Mouse (Mus musculus) skeletal muscle tissue, adult 2 months (tissue): ENCODE measurements around the gene Prr19.

Source experiments
- DNase-seq: peaks from one replicate; pipeline ENCODE4 v3.0.0-alpha.2; 2012; ENCODE audit warnings: low read depth, low spot score

Prr19 gene

DNA sequence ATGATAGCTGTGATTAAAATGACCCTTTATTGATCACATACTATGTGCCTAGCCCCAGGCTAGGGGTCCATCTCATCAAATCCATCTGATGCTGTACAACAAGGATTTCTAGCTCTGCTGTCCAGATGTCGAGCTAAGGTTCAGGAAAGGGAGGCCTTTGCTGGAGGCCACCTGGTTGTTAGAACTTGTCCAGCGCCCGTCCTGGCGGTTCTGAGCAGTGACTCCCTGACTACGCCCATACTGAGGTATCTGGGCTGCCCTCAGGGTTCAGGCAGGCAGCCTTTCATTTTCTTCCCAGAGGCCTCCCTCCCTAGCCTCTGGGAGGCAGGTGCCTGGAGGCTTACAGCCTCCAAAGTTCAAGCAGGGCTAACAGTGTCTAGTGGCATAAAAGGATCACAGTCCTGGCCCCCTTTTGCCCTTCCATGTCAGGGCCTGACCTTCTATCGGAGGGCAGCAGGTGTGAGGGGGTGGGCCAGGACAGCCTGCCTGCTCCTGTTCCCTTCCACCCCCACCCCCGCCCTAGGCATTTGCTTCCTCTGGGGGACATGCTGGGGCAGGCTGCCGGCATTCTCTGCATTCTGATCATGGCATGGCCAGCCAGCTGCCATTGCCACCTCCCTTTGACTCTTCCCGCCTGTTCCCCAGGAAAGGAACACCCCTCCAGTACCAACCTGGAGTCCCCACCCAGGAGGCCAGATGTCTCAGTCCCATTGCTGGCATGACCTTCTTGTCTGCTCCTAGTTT, 25.5 kb upstream of the Prr19 start:
- no peak for DNase-seq

DNA sequence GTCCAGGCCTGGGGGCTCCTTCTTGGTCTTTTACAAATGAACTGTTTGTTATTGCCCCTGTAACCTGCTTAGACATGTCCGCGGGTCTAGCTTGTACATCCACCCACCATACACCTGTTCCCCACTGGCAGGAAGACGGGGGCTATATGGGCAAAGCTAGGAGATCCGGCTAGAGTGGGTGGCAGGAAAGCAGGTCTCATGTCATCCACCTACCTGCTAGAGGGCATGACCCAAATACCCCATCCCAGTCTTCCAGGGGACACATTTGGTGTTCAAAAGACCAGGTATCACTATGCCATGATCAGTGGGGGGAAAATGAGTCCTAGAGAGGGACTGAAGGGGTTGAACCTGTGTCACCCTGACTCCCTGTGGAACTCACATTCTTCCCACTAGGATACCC, 23.8 kb upstream of the Prr19 start:
- DNase-seq, result no peak

GRCm38 (mm10) chr7:25277998-25278340, 23.2 kb upstream of the Prr19 start:
- DNase-seq, result no peak

DNA sequence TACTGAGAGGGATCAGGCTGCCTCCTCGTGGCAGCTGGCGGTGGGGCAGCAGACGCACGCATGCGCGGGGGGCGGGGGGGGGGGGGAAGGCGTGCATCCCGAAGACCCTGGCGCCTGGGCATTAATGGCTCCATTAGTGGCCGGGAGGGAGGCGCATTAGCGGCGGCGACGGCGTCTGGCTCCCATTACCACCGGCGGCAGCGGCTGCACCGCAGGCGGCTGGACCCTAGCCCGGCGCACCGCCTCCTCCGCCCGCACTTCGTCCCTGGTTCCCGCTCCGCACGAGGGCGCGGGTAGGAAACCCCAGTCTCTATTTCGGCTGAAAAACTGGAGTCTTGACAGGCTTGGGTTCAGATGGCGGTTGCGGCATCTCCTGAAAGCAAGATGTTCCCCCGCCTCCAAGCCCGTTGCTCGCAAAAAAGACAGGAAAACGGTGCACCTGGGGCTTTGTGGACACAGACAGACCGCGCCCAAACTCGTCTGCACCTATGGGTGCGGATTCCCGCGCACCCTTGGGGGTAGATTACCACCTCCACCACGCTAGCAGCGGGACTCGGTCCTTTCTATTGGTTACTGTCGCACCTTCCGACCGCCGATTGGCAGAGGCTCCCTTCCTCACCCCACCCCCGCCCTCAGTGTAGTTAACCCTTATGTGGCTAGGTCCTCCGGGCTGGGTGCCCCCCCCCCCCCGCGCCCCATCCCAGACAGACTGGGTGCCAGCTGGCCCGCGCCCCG, 22.7 kb upstream of the Prr19 start:
- peak; percentile 85 for DNase-seq

GRCm38 (mm10) chr7:25279076-25279860, 21.9 kb upstream of the Prr19 start:
- peak; percentile 83 for DNase-seq

- peak; percentile 52 for DNase-seq
Observed at GRCm38 (mm10) chr7:25279861-25280791, 21.1 kb upstream of the Prr19 start.

- DNase-seq, result no peak
Observed at GRCm38 (mm10) chr7:25281166-25281733, 20.0 kb upstream of the Prr19 start.

DNA sequence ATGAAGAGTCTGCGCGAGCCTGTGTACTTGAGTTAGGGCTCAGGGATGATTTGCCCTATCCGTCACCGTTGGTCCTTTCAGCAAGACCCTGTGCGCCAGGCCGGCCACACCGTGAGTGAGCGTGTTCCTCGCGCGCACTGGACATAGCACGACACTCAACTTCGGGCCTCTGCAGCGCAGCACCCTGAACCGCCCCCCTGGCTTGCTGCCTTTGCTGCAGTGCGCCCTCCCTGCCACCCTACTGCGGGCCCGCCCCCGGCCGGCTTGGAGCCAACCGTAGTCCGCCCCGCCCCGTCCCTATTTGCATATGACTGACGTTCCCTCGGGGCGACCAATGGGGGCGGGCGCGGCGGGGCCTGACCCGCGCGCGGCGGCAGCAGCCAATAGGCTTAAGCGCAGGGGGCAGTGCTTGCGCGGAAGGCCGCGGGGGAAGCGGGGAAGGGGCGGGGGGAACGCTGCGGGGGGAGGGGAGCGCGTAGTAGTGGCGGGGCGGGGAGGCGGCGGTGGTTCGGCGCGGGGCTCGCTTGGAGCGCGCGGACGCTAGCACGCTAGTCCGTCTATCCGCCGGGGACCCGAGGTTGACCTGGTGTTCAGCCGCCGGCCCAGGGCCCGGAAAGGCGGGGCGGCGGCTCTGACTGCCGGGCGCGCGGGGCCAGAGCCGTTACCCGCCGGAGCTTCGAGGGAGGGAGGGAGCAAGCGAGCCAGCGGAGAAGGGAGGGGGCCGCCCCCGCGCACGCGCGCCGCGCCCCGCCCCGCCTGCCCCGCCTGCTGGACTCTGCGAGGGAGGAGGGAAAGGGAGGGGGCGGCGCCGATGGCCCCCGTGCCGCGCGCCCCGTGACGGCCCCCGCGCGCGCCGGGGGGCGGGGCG, 19.2 kb upstream of the Prr19 start:
- DNase-seq, result peak; percentile 97

GRCm38 (mm10) chr7:25282731-25283211, 18.4 kb upstream of the Prr19 start:
- DNase-seq, result no peak

- DNase-seq, result no peak
Observed at GRCm38 (mm10) chr7:25283637-25284036, 17.6 kb upstream of the Prr19 start.

DNA sequence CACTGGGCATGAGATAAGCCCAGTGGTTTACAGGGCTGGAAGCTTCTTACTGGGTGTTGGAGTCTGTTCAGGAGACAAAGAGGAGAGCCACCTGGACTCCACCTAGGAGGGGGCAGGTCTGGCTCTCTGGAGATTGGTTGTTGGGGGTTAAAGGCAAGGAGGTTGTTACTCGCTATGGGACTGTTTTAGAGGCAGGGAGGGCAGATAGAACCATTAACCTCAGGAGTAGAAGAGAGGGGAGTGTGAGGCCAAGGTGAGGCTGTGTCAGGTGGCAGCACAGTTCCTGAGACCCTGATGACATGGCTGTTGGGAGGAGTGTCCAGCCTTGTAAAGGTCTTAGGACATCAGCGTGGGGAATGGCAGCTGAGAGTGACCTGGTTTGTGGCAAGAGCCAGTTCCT, 17.0 kb upstream of the Prr19 start:
- no peak for DNase-seq

- DNase-seq, result no peak
Observed at GRCm38 (mm10) chr7:25284766-25285165, 16.4 kb upstream of the Prr19 start.

DNA sequence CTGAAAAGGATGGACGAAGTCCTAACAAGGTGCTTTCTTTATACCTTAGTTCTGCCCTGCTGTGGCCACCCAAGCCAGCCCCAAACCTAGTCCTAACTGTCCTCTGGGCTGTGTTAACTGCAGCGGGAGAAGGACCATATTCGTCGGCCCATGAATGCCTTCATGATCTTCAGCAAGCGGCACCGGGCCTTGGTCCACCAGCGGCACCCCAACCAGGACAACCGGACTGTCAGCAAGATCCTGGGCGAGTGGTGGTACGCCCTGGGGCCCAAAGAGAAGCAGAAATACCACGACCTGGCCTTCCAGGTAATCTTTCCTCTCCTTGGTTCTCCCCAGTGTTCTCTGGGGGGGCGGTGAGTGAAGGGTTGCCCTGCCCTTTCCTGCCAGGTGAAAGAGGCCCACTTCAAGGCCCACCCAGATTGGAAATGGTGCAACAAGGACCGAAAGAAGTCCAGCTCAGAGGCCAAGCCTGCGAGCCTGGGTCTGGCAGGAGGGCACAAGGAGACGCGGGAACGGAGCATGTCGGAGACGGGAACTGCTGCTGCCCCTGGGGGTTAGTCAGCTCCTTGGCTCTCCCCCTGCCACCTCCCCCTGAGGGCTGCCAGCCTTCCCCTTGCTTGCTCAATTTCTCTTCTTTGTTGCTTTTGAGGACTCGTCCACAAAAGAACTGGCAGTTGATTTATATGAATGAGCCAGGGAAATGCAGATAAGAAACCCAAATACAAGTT, 15.5 kb upstream of the Prr19 start:
- no peak for DNase-seq

DNA sequence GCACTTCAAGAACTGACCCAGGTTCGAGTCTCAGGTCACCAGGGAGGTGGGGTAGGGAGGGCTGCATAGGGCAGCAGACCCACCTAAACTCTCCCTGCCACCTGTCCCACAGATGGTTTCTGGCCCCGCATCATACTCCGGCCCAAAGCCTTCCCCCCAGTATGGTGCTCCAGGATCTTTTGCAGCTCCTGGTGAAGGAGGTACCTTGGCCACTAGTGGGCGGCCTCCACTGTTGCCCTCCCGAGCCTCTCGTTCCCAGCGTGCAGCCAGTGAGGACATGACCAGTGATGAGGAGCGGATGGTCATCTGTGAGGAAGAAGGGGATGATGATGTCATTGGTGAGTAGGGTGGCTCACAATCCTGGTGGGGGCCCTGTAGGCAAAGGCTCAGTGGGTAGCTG, 14.2 kb upstream of the Prr19 start:
- DNase-seq, result no peak

DNA sequence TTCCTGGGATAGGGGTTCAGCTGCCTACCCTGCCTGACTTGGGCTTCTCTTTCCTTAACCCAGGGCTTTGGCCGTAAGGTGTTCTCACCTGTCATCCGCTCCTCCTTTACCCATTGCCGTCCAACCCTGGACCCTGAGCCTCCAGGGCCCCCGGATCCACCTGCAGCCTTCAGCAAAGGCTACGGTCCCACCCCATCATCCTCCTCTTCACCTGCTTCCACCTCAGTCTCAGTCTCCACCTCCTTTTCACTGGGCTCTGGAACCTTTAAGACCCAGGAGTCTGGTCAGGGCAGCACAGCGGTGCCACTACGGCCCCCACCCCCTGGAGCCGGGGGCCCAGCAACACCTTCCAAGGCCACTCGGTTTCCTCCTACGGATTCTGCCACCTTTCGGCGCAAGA, 13.2 kb upstream of the Prr19 start:
- DNase-seq, result no peak

DNA sequence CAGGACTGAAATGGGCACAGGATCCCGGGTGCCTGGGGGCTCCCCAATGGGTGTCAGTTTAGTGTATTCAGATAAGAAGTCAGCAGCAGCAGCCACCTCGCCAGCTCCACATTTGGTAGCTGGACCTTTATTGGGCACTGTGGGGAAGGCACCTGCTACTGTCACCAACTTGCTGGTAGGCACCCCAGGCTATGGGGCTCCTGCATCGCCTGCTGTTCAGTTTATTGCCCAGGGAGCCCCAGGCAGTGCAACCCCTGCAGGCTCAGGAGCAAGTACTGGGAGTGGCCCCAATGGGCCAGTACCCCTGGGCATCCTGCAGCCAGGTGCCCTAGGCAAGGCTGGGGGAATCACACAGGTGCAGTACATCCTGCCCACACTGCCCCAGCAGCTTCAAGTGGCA, 12.5 kb upstream of the Prr19 start:
- DNase-seq, result no peak

- DNase-seq, result no peak
Observed at GRCm38 (mm10) chr7:25289925-25290324, 11.3 kb upstream of the Prr19 start.

GRCm38 (mm10) chr7:25290463-25290862, 10.7 kb upstream of the Prr19 start:
- no peak for DNase-seq

DNA sequence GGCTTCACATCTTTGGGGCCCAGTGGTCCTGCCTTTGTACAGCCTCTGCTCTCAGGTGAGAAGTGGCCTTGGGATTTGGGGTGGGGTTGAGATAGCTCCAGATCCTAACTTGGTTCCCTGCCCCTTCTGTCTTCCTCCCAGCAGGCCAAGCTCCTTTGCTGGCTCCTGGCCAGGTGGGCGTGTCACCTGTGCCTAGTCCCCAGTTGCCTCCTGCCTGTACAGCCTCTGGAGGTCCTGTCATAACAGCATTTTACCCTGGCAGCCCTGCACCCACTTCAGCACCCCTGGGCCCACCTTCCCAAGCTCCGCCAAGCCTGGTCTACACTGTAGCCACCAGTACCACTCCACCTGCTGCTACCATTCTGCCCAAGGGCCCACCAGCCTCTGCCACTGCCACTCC, 10.3 kb upstream of the Prr19 start:
- DNase-seq, result no peak
